Mouse (Mus musculus) retina, postnatal 1 day (tissue): ENCODE data around the gene Olfr1226.
"Not testable (repeated sequence)": the region's sequence is repeated elsewhere in the genome, so short reads cannot be mapped to it uniquely, and the experiment has no call there.

Experiments used
- DNase-seq: peaks from one replicate; pipeline ENCODE4 v3.0.0-alpha.2; 2012

Gene Olfr1226

GRCm38 (mm10) chr2:89199948-89200347 lies at the start of gene Olfr1226:
TSS of gene Olfr1226 (minus strand) at chr2:89200048.
- no peak for DNase-seq

- DNase-seq, result no peak
Observed at GRCm38 (mm10) chr2:89196325-89196982, 3.4 kb downstream of the Olfr1226 start.

- no peak for DNase-seq
Observed at GRCm38 (mm10) chr2:89174569-89174968, 25.3 kb downstream of the Olfr1226 start, which contains the start of gene Olfr1225. TSS of gene Olfr1225 (minus strand) at chr2:89174669.

GRCm38 (mm10) chr2:89164711-89165110 lies 35.1 kb downstream of the Olfr1226 start:
- DNase-seq, result not testable (repeated sequence)

GRCm38 (mm10) chr2:89163991-89164390 lies 35.9 kb downstream of the Olfr1226 start, which contains the start of gene Olfr1224-ps1:
TSS of gene Olfr1224-ps1 (minus strand) at chr2:89164091.
- DNase-seq, result not testable (repeated sequence)

GRCm38 (mm10) chr2:89151460-89151859 lies 48.4 kb downstream of the Olfr1226 start, which contains the start of gene Olfr1223:
TSS of gene Olfr1223 (minus strand) at chr2:89151560.
- no peak for DNase-seq
